Mouse (Mus musculus): ENCODE results near the gene Cfap157.

DNA sequence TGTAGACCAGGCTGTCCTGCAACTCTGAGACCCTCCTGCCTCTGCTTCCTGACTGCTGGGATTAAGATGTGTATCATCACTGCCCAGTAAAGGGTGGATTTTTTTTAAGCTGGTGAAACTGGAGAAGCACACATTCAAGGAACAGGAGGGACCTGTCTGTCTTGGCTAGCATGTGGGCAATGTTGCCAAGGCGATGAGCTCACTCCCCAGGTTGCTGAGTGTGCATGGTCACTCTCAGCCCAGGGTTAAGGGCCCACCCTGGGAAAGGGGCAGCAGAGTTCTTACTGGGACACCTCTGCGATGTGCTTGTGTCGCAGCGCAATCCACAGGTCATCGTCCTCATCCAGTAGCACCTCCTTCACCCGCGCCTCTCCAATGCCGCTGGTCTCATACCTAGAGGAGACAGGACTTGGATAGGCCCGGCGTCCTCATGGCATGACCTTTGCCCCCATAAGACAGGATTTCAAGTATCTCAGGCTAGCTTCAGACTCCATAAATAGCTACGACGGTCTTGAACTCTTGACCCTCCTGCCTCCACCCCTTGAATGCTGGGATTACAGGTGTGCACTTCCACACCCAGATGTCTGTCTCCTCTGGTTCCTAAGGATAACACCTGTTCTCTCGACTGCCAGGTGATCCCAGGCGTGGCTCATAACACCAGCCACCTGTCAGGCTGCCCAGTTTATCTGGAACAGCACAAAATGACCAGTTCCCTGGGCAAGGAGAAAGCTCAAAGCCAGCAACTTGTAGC lies 24.8 kb upstream of the Cfap157 start:
- TF ChIP-seq CTCF (IDR thresholded peaks at IDR 0.05; ENCODE audit: control insufficient read depth, insufficient read depth, insufficient read length) (no peak), MAX (IDR thresholded peaks at IDR 0.05) (no peak), MYOG (IDR thresholded peaks at IDR 0.05; ENCODE audit: control insufficient read depth, extremely low read depth, insufficient read length) (no peak), FOSL1 (IDR thresholded peaks at IDR 0.05; ENCODE audit: insufficient read depth, low read length, poor library complexity, severe bottlenecking) (no peak), USF1 (IDR thresholded peaks at IDR 0.05; ENCODE audit: low read depth) (no peak), MYOD1 (IDR thresholded peaks at IDR 0.05; ENCODE audit: control insufficient read depth, insufficient read length, low read depth) (no peak), CEBPB (IDR thresholded peaks at IDR 0.05; ENCODE audit: low read depth) (no peak)

Data from C2C12 (cell line).